Mouse (Mus musculus): ENCODE data around the gene St3gal6. TPM values are rescaled to one million over a fixed set of nuclear protein-coding genes. Genes with fewer than 3 reads are reported as not detected.

Gene St3gal6
- total RNA-seq (2017): 43.7 to 77.1 TPM (median 49.8 TPM) in 3 replicates

- ATAC-seq (replicated peaks; ENCODE audit: insufficient number of reproducible peaks, low FRiP score, low TSS enrichment, poor library complexity, severe bottlenecking): no peak
Observed at GRCm38 (mm10) chr16:58523972-58524850, at the start of gene St3gal6. Gene St3gal6 (minus strand): TSS chr16:58524243.

GRCm38 (mm10) chr16:58570694-58571264, 46.7 kb upstream of the St3gal6 start:
- no peak for ATAC-seq (replicated peaks; ENCODE audit: insufficient number of reproducible peaks, low FRiP score, low TSS enrichment, poor library complexity, severe bottlenecking)

GRCm38 (mm10) chr16:58561196-58561595, 37.2 kb upstream of the St3gal6 start:
- ATAC-seq (replicated peaks; ENCODE audit: insufficient number of reproducible peaks, low FRiP score, low TSS enrichment, poor library complexity, severe bottlenecking): no peak

GRCm38 (mm10) chr16:58556067-58556830, 32.2 kb upstream of the St3gal6 start:
- no peak for ATAC-seq (replicated peaks; ENCODE audit: insufficient number of reproducible peaks, low FRiP score, low TSS enrichment, poor library complexity, severe bottlenecking)

- no peak for ATAC-seq (replicated peaks; ENCODE audit: insufficient number of reproducible peaks, low FRiP score, low TSS enrichment, poor library complexity, severe bottlenecking)
Observed at GRCm38 (mm10) chr16:58554673-58555072, 30.6 kb upstream of the St3gal6 start.

GRCm38 (mm10) chr16:58548042-58548441, 24.0 kb upstream of the St3gal6 start:
- 0 out of 2 replicates have a peak, but pooled peaks have one; percentile 53 for ATAC-seq (replicated peaks; ENCODE audit: insufficient number of reproducible peaks, low FRiP score, low TSS enrichment, poor library complexity, severe bottlenecking)

GRCm38 (mm10) chr16:58546128-58546527, 22.1 kb upstream of the St3gal6 start:
- no peak; the same call in 1 of the 2 replicates for ATAC-seq (replicated peaks; ENCODE audit: insufficient number of reproducible peaks, low FRiP score, low TSS enrichment, poor library complexity, severe bottlenecking)

GRCm38 (mm10) chr16:58539490-58539889, 15.4 kb upstream of the St3gal6 start:
- no peak for ATAC-seq (replicated peaks; ENCODE audit: insufficient number of reproducible peaks, low FRiP score, low TSS enrichment, poor library complexity, severe bottlenecking)

GRCm38 (mm10) chr16:58539011-58539410, 15.0 kb upstream of the St3gal6 start:
- ATAC-seq (replicated peaks; ENCODE audit: insufficient number of reproducible peaks, low FRiP score, low TSS enrichment, poor library complexity, severe bottlenecking): no peak

- ATAC-seq (replicated peaks; ENCODE audit: insufficient number of reproducible peaks, low FRiP score, low TSS enrichment, poor library complexity, severe bottlenecking): no peak
Observed at GRCm38 (mm10) chr16:58536076-58536475, 12.0 kb upstream of the St3gal6 start.

GRCm38 (mm10) chr16:58535236-58535635, 11.2 kb upstream of the St3gal6 start:
- ATAC-seq (replicated peaks; ENCODE audit: insufficient number of reproducible peaks, low FRiP score, low TSS enrichment, poor library complexity, severe bottlenecking): no peak

- ATAC-seq (replicated peaks; ENCODE audit: insufficient number of reproducible peaks, low FRiP score, low TSS enrichment, poor library complexity, severe bottlenecking): no peak
Observed at GRCm38 (mm10) chr16:58534245-58535142, 10.5 kb upstream of the St3gal6 start.

GRCm38 (mm10) chr16:58533742-58534141, 9.7 kb upstream of the St3gal6 start:
- no peak for ATAC-seq (replicated peaks; ENCODE audit: insufficient number of reproducible peaks, low FRiP score, low TSS enrichment, poor library complexity, severe bottlenecking)

- ATAC-seq (replicated peaks; ENCODE audit: insufficient number of reproducible peaks, low FRiP score, low TSS enrichment, poor library complexity, severe bottlenecking): no peak
Observed at GRCm38 (mm10) chr16:58533254-58533653, 9.2 kb upstream of the St3gal6 start.

- ATAC-seq (replicated peaks; ENCODE audit: insufficient number of reproducible peaks, low FRiP score, low TSS enrichment, poor library complexity, severe bottlenecking): no peak
Observed at GRCm38 (mm10) chr16:58532511-58532910, 8.5 kb upstream of the St3gal6 start.

- no peak for ATAC-seq (replicated peaks; ENCODE audit: insufficient number of reproducible peaks, low FRiP score, low TSS enrichment, poor library complexity, severe bottlenecking)
Observed at GRCm38 (mm10) chr16:58527817-58528216, 3.8 kb upstream of the St3gal6 start.

- ATAC-seq (replicated peaks; ENCODE audit: insufficient number of reproducible peaks, low FRiP score, low TSS enrichment, poor library complexity, severe bottlenecking): no peak
Observed at GRCm38 (mm10) chr16:58526729-58527128, 2.7 kb upstream of the St3gal6 start.

GRCm38 (mm10) chr16:58525832-58526231, 1.8 kb upstream of the St3gal6 start:
- ATAC-seq (replicated peaks; ENCODE audit: insufficient number of reproducible peaks, low FRiP score, low TSS enrichment, poor library complexity, severe bottlenecking): no peak

All from monocyte, adult 5-6 weeks (primary cell).